Mouse (Mus musculus): Measurements from ENCODE around the gene Prtg. TPM values are rescaled to one million over a fixed set of nuclear protein-coding genes. Genes with fewer than 3 reads are reported as not detected.

Gene Prtg
- not detected for total RNA-seq (2023)

GRCm38 (mm10) chr9:72806731-72807419 is at the start of gene Prtg:
TSS of gene Prtg (plus strand) at chr9:72806874.

GRCm38 (mm10) chr9:72925021-72925934 is 118.6 kb downstream of the Prtg start, which contains the start of gene Pygo1:
TSS of gene Pygo1 (plus strand) at chr9:72925645.

GRCm38 (mm10) chr9:72958521-72959450 is 152.1 kb downstream of the Prtg start, which contains the start of the genes Dyx1c1 and Gm44503:
TSS of gene Dyx1c1 (plus strand) at chr9:72958785.
TSS of gene Gm44503 (plus strand) at chr9:72958852.

Other genes starting within 250 kb of the Prtg start
- gene Nedd4, start 144.5 kb upstream of the Prtg start, total RNA-seq (2023), result 11.3 TPM
- gene Pygo1, start 118.8 kb downstream of the Prtg start, total RNA-seq (2023), result not detected
- gene Dyx1c1, start 151.9 kb downstream of the Prtg start, total RNA-seq (2023), result 3.5 TPM
- gene Gm44503, start 152.0 kb downstream of the Prtg start, total RNA-seq (2023), result not detected
- 4.8 TPM for gene Ccpg1os, start 178.5 kb downstream of the Prtg start, total RNA-seq (2023)
- gene Ccpg1, start 178.6 kb downstream of the Prtg start, total RNA-seq (2023), result 245 TPM
- gene Pigb, start 233.5 kb downstream of the Prtg start, total RNA-seq (2023), result 14.0 TPM
- 47.3 TPM for gene Rab27a, start 238.0 kb downstream of the Prtg start, total RNA-seq (2023)

Data from CD4-positive naive resting alpha-beta T cell, adult 76 days (primary cell).